In genomic region chr4:84092509-84092908, GRCm38 (mm10) we compare ENCODE assay signal across 17 mouse cellular contexts.
DNase-seq lines count a peak whose midpoint lies in the region; ATAC-seq lines count a peak whose summit lies in the region.
"Had no signal": no experiment of that assay in that cellular context is flagged by ENCODE, and none has a peak within 500 bp of the region (broad histone marks: within the 10 kb centered on the region; RNA-seq: fewer than 3 reads in every experiment).

No protein-coding gene starts in this region.

- no peaks in the 10 kb centered on the region for H3K9me3 ChIP-seq in heart, embryonic 12.5 days (replicated peaks)
- no peaks in the 10 kb centered on the region for H3K9me3 ChIP-seq in neural tube, embryonic 11.5 days (ENCODE audit: control insufficient read depth, low read length)
- H3K9me3 ChIP-seq in neural tube, embryonic 15.5 days (replicated peaks) = no peaks in the 10 kb centered on the region
- no peaks in the 10 kb centered on the region for H3K9me3 ChIP-seq in hindbrain, embryonic 15.5 days
- no peaks in the 10 kb centered on the region for H3K9me3 ChIP-seq in midbrain, embryonic 16.5 days (replicated peaks; ENCODE audit: control insufficient read depth, low read length, poor library complexity, severe bottlenecking)
- H3K9me3 ChIP-seq: embryonic facial prominence, embryonic 12.5 days; limb, embryonic 15.5 days had no signal

- peaks cover 9% of the 10 kb centered on the region for H3K4me1 ChIP-seq in heart, embryonic 12.5 days (replicated peaks)
- no peaks in the 10 kb centered on the region for H3K4me1 ChIP-seq in neural tube, embryonic 11.5 days (ENCODE audit: control insufficient read depth, insufficient read depth, low read length)
- H3K4me1 ChIP-seq in neural tube, embryonic 15.5 days = peaks cover 5% of the 10 kb centered on the region; the same call in 1 of the 2 replicates
- 0 out of 2 replicates have a peak, but pooled peaks cover 4% of the 10 kb centered on the region for H3K4me1 ChIP-seq in hindbrain, embryonic 15.5 days (replicated peaks)
- H3K4me1 ChIP-seq in midbrain, embryonic 16.5 days (ENCODE audit: control insufficient read depth, insufficient read depth, low read length) = no peaks in the 10 kb centered on the region

- H3K27ac ChIP-seq in heart, embryonic 12.5 days (ENCODE audit: poor library complexity, severe bottlenecking) = no peak overlapping the region
- no peak overlapping the region for H3K27ac ChIP-seq in neural tube, embryonic 11.5 days (ENCODE audit: low read depth, low read length)
- no peak overlapping the region for H3K27ac ChIP-seq in neural tube, embryonic 15.5 days (replicated peaks)
- H3K27ac ChIP-seq in hindbrain, embryonic 15.5 days (replicated peaks) = no peak overlapping the region
- no peak overlapping the region for H3K27ac ChIP-seq in midbrain, embryonic 16.5 days (ENCODE audit: low read length)
- H3K27ac ChIP-seq: embryonic facial prominence, embryonic 12.5 days; limb, embryonic 15.5 days had no signal

- no peak for DNase-seq in heart, adult 9 months (ENCODE audit: low spot score in 2 of 2)
- DNase-seq in neural tube, embryonic 11.5 days (ENCODE audit: low spot score) = no peak
- no peak for DNase-seq in lung, postnatal 4 days
- no peak for DNase-seq in right cerebral cortex, postnatal 14 days
- DNase-seq: adrenal gland, postnatal 10 days; kidney, postnatal 10 days; liver, postnatal 0 days; lung, postnatal 36 days; right cerebral cortex, adult 18-20 months; thymus, postnatal 25 days had no signal

- ATAC-seq in heart, embryonic 12.5 days (ENCODE audit: insufficient number of reproducible peaks, low FRiP score) = no peak
- ATAC-seq in neural tube, embryonic 11.5 days (ENCODE audit: insufficient read depth, low FRiP score, low TSS enrichment) = 0 out of 2 replicates have a peak, but pooled peaks have one; percentile 23
- no peak; the same call in 1 of the 2 replicates for ATAC-seq in neural tube, embryonic 15.5 days (ENCODE audit: low FRiP score)
- ATAC-seq in hindbrain, embryonic 15.5 days (ENCODE audit: low FRiP score, low read depth) = 0 out of 2 replicates have a peak, but pooled peaks have one; percentile 66
- ATAC-seq in midbrain, embryonic 16.5 days = peak; percentile 67
- ATAC-seq: CD4-positive, CD25-positive, alpha-beta regulatory T cell, adult 4 months; liver, postnatal 0 days had no signal

- H3K4me3 ChIP-seq in heart, embryonic 12.5 days = no peak overlapping the region
- H3K4me3 ChIP-seq in neural tube, embryonic 11.5 days (ENCODE audit: low read depth, low read length) = no peak overlapping the region
- no peak overlapping the region for H3K4me3 ChIP-seq in neural tube, embryonic 15.5 days (replicated peaks)
- no peak overlapping the region for H3K4me3 ChIP-seq in hindbrain, embryonic 15.5 days
- no peak overlapping the region for H3K4me3 ChIP-seq in midbrain, embryonic 16.5 days (ENCODE audit: low read depth, low read length)
- H3K4me3 ChIP-seq: embryonic facial prominence, embryonic 12.5 days; limb, embryonic 15.5 days had no signal

- H3K27me3 ChIP-seq in heart, embryonic 12.5 days (replicated peaks) = no peaks in the 10 kb centered on the region; the same call in 1 of the 2 replicates
- H3K27me3 ChIP-seq in neural tube, embryonic 11.5 days (ENCODE audit: control insufficient read depth, insufficient read depth, low read length) = no peaks in the 10 kb centered on the region
- H3K27me3 ChIP-seq in neural tube, embryonic 15.5 days (replicated peaks) = no peaks in the 10 kb centered on the region
- no peaks in the 10 kb centered on the region for H3K27me3 ChIP-seq in hindbrain, embryonic 15.5 days
- no peaks in the 10 kb centered on the region for H3K27me3 ChIP-seq in midbrain, embryonic 16.5 days (ENCODE audit: control insufficient read depth, insufficient read depth, low read depth, low read length)
- H3K27me3 ChIP-seq: embryonic facial prominence, embryonic 12.5 days had no signal

- H3K36me3 ChIP-seq in heart, embryonic 12.5 days = no peaks in the 10 kb centered on the region
- H3K36me3 ChIP-seq in neural tube, embryonic 11.5 days (ENCODE audit: control insufficient read depth, insufficient read depth, low read length) = no peaks in the 10 kb centered on the region
- no peaks in the 10 kb centered on the region for H3K36me3 ChIP-seq in neural tube, embryonic 15.5 days
- H3K36me3 ChIP-seq in hindbrain, embryonic 15.5 days = no peaks in the 10 kb centered on the region
- H3K36me3 ChIP-seq in midbrain, embryonic 16.5 days (ENCODE audit: control insufficient read depth, insufficient read depth, low read length) = no peaks in the 10 kb centered on the region
- H3K36me3 ChIP-seq: embryonic facial prominence, embryonic 12.5 days; limb, embryonic 15.5 days had no signal

- H3K4me2 ChIP-seq in heart, embryonic 12.5 days = peak overlapping the region; percentile 43
- no peak overlapping the region for H3K4me2 ChIP-seq in neural tube, embryonic 11.5 days (ENCODE audit: low read depth)
- no peak overlapping the region for H3K4me2 ChIP-seq in neural tube, embryonic 15.5 days
- no peak overlapping the region for H3K4me2 ChIP-seq in hindbrain, embryonic 15.5 days
- no peak overlapping the region for H3K4me2 ChIP-seq in midbrain, embryonic 16.5 days (ENCODE audit: low read length)
- H3K4me2 ChIP-seq: embryonic facial prominence, embryonic 12.5 days; limb, embryonic 15.5 days had no signal

- no peak overlapping the region for H3K9ac ChIP-seq in heart, embryonic 12.5 days
- H3K9ac ChIP-seq in neural tube, embryonic 11.5 days (ENCODE audit: low read length) = no peak overlapping the region
- no peak overlapping the region for H3K9ac ChIP-seq in neural tube, embryonic 15.5 days (replicated peaks)
- H3K9ac ChIP-seq in hindbrain, embryonic 15.5 days = no peak overlapping the region
- no peak overlapping the region for H3K9ac ChIP-seq in midbrain, embryonic 16.5 days (ENCODE audit: low read depth, low read length)
- H3K9ac ChIP-seq: embryonic facial prominence, embryonic 12.5 days; limb, embryonic 15.5 days; liver, postnatal 0 days had no signal

- 51% methylated on average over 9 of the region's 9 CpGs for WGBS in heart, embryonic 12.5 days
- 65% methylated on average over 9 of the region's 9 CpGs for WGBS in neural tube, embryonic 11.5 days
- 57% methylated on average over 9 of the region's 9 CpGs for WGBS in neural tube, embryonic 15.5 days
- 52% methylated on average over 9 of the region's 9 CpGs for WGBS in hindbrain, embryonic 15.5 days
- 52% methylated on average over 9 of the region's 9 CpGs for WGBS in midbrain, embryonic 16.5 days

Comparison
In these comparisons a context has a peak if more than half of its experiments do, and no peak if none do; other contexts are left out.
1. ATAC-seq: peak in neural tube, embryonic 11.5 days (single experiment), hindbrain, embryonic 15.5 days (single experiment) and midbrain, embryonic 16.5 days (single experiment); none in heart, embryonic 12.5 days (single experiment) and neural tube, embryonic 15.5 days (single experiment).